Mouse (Mus musculus) embryonic facial prominence, embryonic 12.5 days (tissue): ENCODE measurements around the gene Gpnmb. TPM values are rescaled to one million over a fixed set of nuclear protein-coding genes. Genes with fewer than 3 reads are reported as not detected.

Experiments
- ATAC-seq: fragments of 200-750 bp; cut with Nextera tagmentation; 2 replicates; pipeline ENCODE4 v1.8.0; 2017; ENCODE audit not compliant: insufficient number of reproducible peaks, insufficient read depth, low FRiP score, low TSS enrichment
- H3K27ac ChIP-seq: fragments of 300-500 bp; sonication (generic); 2 replicates; pipeline ENCODE4 v1.5.1; 2016; ENCODE audit warnings: mild to moderate bottlenecking
- H3K27me3 ChIP-seq: fragments of 300-500 bp; sonication (generic); 2 replicates; pipeline ENCODE4 v1.6.1; 2016; ENCODE audit warnings: mild to moderate bottlenecking, moderate library complexity
- H3K36me3 ChIP-seq: fragments of 300-500 bp; sonication (generic); 2 replicates; pipeline ENCODE4 v1.6.1; 2016; ENCODE audit warnings: mild to moderate bottlenecking
- H3K4me1 ChIP-seq: fragments of 300-500 bp; sonication (generic); 2 replicates; pipeline ENCODE4 v1.6.1; 2016
- H3K4me2 ChIP-seq: fragments of 300-500 bp; sonication (generic); replicated peaks from 2 replicates; pipeline ENCODE4 v1.6.1; 2016; ENCODE audit warnings: mild to moderate bottlenecking, moderate library complexity
- H3K4me3 ChIP-seq: fragments of 300-500 bp; sonication (generic); 2 replicates; pipeline ENCODE4 v1.5.1; 2016; ENCODE audit warnings: mild to moderate bottlenecking
- H3K9ac ChIP-seq: fragments of 300-500 bp; sonication (generic); 2 replicates; pipeline ENCODE4 v1.6.1; 2016; ENCODE audit warnings: mild to moderate bottlenecking, moderate library complexity
- H3K9me3 ChIP-seq: fragments of 300-500 bp; sonication (generic); 2 replicates; pipeline ENCODE4 v1.6.1; 2016; ENCODE audit warnings: mild to moderate bottlenecking, moderate library complexity
- WGBS: fragments of 180-500 bp; shearing (Covaris S2); methylation state at CpG from one replicate; pipeline ENCODE4 v1.1.7; 2016; 5-methylcytosine and 5-hydroxymethylcytosine counted together
- polyA plus RNA-seq: library from polyadenylated mRNA; unstranded; fragments of >200 nt; fragmentation: Nextera tagmentation; extraction: Ambion mirVana; gene quantifications from 2 replicates; pipeline ENCODE4 v1.2.1, GENCODE M21; 2016

Gene Gpnmb
- polyA plus RNA-seq, 1 experiment from 2014 or later, result 5.2 TPM

- Histone ChIP-seq H3K27me3 (peaks cover 15% of the 10 kb centered on the region; the same call in 1 of the 2 replicates), H3K36me3 (no peaks in the 10 kb centered on the region), H3K9me3 (no peaks in the 10 kb centered on the region), H3K27ac (no peak overlapping the region), H3K4me1 (no peaks in the 10 kb centered on the region; the same call in 1 of the 2 replicates), H3K9ac (no peak overlapping the region), H3K4me2 (no peak overlapping the region), H3K4me3 (no peak overlapping the region)
- 75% methylated on average over 4 of the region's 4 CpGs for WGBS
- no peak for ATAC-seq
Observed at GRCm38 (mm10) chr6:49032783-49033182, 3.6 kb upstream of the Gpnmb start.

GRCm38 (mm10) chr6:49037268-49037662 is 919 bp downstream of the Gpnmb start:
- no peak overlapping the region for H3K27ac ChIP-seq
- no peak overlapping the region for H3K4me3 ChIP-seq
- H3K4me2 ChIP-seq, result peak overlapping the region; percentile 36
- WGBS, result 69% methylated on average over 12 of the region's 12 CpGs
- no peaks in the 10 kb centered on the region for H3K9me3 ChIP-seq
- peaks cover 15% of the 10 kb centered on the region; the same call in 1 of the 2 replicates for H3K27me3 ChIP-seq
- no peak for ATAC-seq
- no peaks in the 10 kb centered on the region; the same call in 1 of the 2 replicates for H3K4me1 ChIP-seq
- H3K36me3 ChIP-seq, result no peaks in the 10 kb centered on the region
- no peak overlapping the region for H3K9ac ChIP-seq

GRCm38 (mm10) chr6:49039470-49040180 is 3.3 kb downstream of the Gpnmb start:
- Histone ChIP-seq H3K9me3 (no peaks in the 10 kb centered on the region), H3K27me3 (peaks cover 17% of the 10 kb centered on the region; the same call in 1 of the 2 replicates), H3K9ac (peak overlapping the region; percentile 52; the same call in 1 of the 2 replicates), H3K4me2 (peak overlapping the region; percentile 48), H3K4me1 (no peaks in the 10 kb centered on the region; the same call in 1 of the 2 replicates), H3K27ac (no peak overlapping the region), H3K36me3 (no peaks in the 10 kb centered on the region), H3K4me3 (peak overlapping the region; percentile 33)
- WGBS, result 13% methylated on average over 18 of the region's 18 CpGs
- ATAC-seq, result no peak

GRCm38 (mm10) chr6:49046502-49046901 is 10.2 kb downstream of the Gpnmb start:
- no peaks in the 10 kb centered on the region for H3K36me3 ChIP-seq
- no peak overlapping the region for H3K9ac ChIP-seq
- no peak overlapping the region for H3K4me2 ChIP-seq
- 76% methylated on average over 6 of the region's 6 CpGs for WGBS
- no peak for ATAC-seq
- H3K9me3 ChIP-seq, result no peaks in the 10 kb centered on the region
- H3K4me3 ChIP-seq, result no peak overlapping the region
- no peaks in the 10 kb centered on the region for H3K4me1 ChIP-seq
- no peak overlapping the region for H3K27ac ChIP-seq
- 0 out of 2 replicates have a peak, but pooled peaks cover 2% of the 10 kb centered on the region for H3K27me3 ChIP-seq

- Histone ChIP-seq H3K4me1 (no peaks in the 10 kb centered on the region), H3K36me3 (no peaks in the 10 kb centered on the region), H3K4me2 (no peak overlapping the region), H3K27me3 (0 out of 2 replicates have a peak, but pooled peaks cover 2% of the 10 kb centered on the region), H3K27ac (no peak overlapping the region), H3K4me3 (no peak overlapping the region), H3K9me3 (no peaks in the 10 kb centered on the region), H3K9ac (no peak overlapping the region)
- 76% methylated on average over 8 of the region's 8 CpGs for WGBS
- no peak for ATAC-seq
Observed at GRCm38 (mm10) chr6:49046976-49047375, 10.6 kb downstream of the Gpnmb start.

GRCm38 (mm10) chr6:49047848-49048247 is 11.5 kb downstream of the Gpnmb start:
- H3K4me1 ChIP-seq, result no peaks in the 10 kb centered on the region
- H3K27ac ChIP-seq, result no peak overlapping the region
- WGBS, result 72% methylated on average over 10 of the region's 10 CpGs
- no peak overlapping the region for H3K4me3 ChIP-seq
- no peaks in the 10 kb centered on the region for H3K9me3 ChIP-seq
- H3K27me3 ChIP-seq, result 0 out of 2 replicates have a peak, but pooled peaks cover under 1% of the 10 kb centered on the region
- H3K36me3 ChIP-seq, result no peaks in the 10 kb centered on the region
- no peak overlapping the region for H3K9ac ChIP-seq
- no peak for ATAC-seq
- H3K4me2 ChIP-seq, result no peak overlapping the region

- no peaks in the 10 kb centered on the region for H3K4me1 ChIP-seq
- no peak for ATAC-seq
- H3K27me3 ChIP-seq, result no peaks in the 10 kb centered on the region
- no peak overlapping the region for H3K4me2 ChIP-seq
- 88% methylated on average over 10 of the region's 10 CpGs for WGBS
- no peaks in the 10 kb centered on the region for H3K9me3 ChIP-seq
- no peak overlapping the region for H3K27ac ChIP-seq
- no peak overlapping the region for H3K4me3 ChIP-seq
- H3K36me3 ChIP-seq, result no peaks in the 10 kb centered on the region
- H3K9ac ChIP-seq, result no peak overlapping the region
Observed at GRCm38 (mm10) chr6:49048395-49048794, 12.0 kb downstream of the Gpnmb start.

- H3K36me3 ChIP-seq, result no peaks in the 10 kb centered on the region
- H3K4me2 ChIP-seq, result no peak overlapping the region
- no peaks in the 10 kb centered on the region for H3K27me3 ChIP-seq
- no peak overlapping the region for H3K9ac ChIP-seq
- H3K4me1 ChIP-seq, result peaks cover 8% of the 10 kb centered on the region
- no peak for ATAC-seq
- 65% methylated on average over 11 of the region's 11 CpGs for WGBS
- H3K4me3 ChIP-seq, result no peak overlapping the region
- H3K9me3 ChIP-seq, result no peaks in the 10 kb centered on the region
- no peak overlapping the region for H3K27ac ChIP-seq
Observed at GRCm38 (mm10) chr6:49050677-49051410, 14.5 kb downstream of the Gpnmb start.

- Histone ChIP-seq H3K36me3 (no peaks in the 10 kb centered on the region), H3K4me1 (peaks cover 8% of the 10 kb centered on the region), H3K4me3 (no peak overlapping the region), H3K4me2 (no peak overlapping the region), H3K27me3 (no peaks in the 10 kb centered on the region), H3K9ac (no peak overlapping the region), H3K9me3 (no peaks in the 10 kb centered on the region), H3K27ac (no peak overlapping the region)
- no peak for ATAC-seq
- 77% methylated on average over 5 of the region's 5 CpGs for WGBS
Observed at GRCm38 (mm10) chr6:49052191-49052590, 15.8 kb downstream of the Gpnmb start.

GRCm38 (mm10) chr6:49055256-49055733 is 18.9 kb downstream of the Gpnmb start:
- Histone ChIP-seq H3K9me3 (no peaks in the 10 kb centered on the region), H3K4me2 (no peak overlapping the region), H3K4me3 (no peak overlapping the region), H3K9ac (no peak overlapping the region), H3K4me1 (peaks cover 8% of the 10 kb centered on the region), H3K36me3 (no peaks in the 10 kb centered on the region), H3K27me3 (no peaks in the 10 kb centered on the region), H3K27ac (0 out of 2 replicates have a peak overlapping the region, but pooled peaks have one; percentile 11)
- 12% methylated on average over 7 of the region's 7 CpGs for WGBS
- 0 out of 2 replicates have a peak, but pooled peaks have one; percentile 41 for ATAC-seq

- Histone ChIP-seq H3K36me3 (no peaks in the 10 kb centered on the region), H3K4me2 (no peak overlapping the region), H3K9me3 (no peaks in the 10 kb centered on the region), H3K4me3 (no peak overlapping the region), H3K27ac (no peak overlapping the region), H3K4me1 (peaks cover 8% of the 10 kb centered on the region), H3K9ac (no peak overlapping the region), H3K27me3 (no peaks in the 10 kb centered on the region)
- WGBS, result 79% methylated on average over 9 of the region's 9 CpGs
- no peak for ATAC-seq
Observed at GRCm38 (mm10) chr6:49056009-49056408, 19.7 kb downstream of the Gpnmb start.
